Mouse (Mus musculus): ENCODE measurements around the gene Ggt5. TPM values are rescaled to one million over a fixed set of nuclear protein-coding genes. Genes with fewer than 3 reads are reported as not detected.

Gene Ggt5
- total and polyA plus RNA-seq, 3 experiments, result 3.8 to 41.9 (median 7.9) TPM

DNA sequence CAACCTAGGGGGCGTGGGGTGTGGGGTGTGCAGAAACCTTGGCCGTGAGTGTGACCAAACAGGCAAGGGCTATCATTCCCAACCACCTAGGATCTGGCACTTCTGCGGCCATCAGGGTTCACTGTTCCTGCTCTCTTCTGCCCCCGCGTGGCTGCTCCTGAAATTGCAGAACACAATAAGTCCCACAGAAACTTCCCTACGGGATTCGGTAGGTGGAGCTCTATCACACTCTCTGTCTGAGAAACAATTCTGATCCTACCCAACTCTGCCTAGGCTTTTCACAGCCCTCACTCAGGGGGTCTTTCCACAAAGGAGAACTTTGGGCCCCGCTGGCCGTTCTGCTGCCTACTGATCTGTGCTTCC lies 46.5 kb downstream of the Ggt5 start:
- DNase-seq, result peak; percentile 86 to 93
- H3K27me3 ChIP-seq (ENCODE audit: control insufficient read depth, insufficient read depth, low read length), result no peaks in the 10 kb centered on the region
- intact Hi-C loops (cut with DNase I), result loop anchor here (1.0 to 5.0 kb wide), 3 partner anchors 42 to 70 kb away; no protein-coding TSS in a partner anchor
- 5% methylated on average over 9 of the region's 9 CpGs for WGBS
- no peak overlapping the region for H3K9ac ChIP-seq (ENCODE audit: low read depth, low read length)
- peaks cover 2% of the 10 kb centered on the region; the same call in 1 of the 2 replicates for H3K4me1 ChIP-seq (ENCODE audit: control insufficient read depth, insufficient read depth, low read length)
- no peak overlapping the region for H3K27ac ChIP-seq
- H3K79me2 ChIP-seq (replicated peaks; ENCODE audit: control insufficient read depth, insufficient read depth, low read length), result no peaks in the 10 kb centered on the region
- TF ChIP-seq CTCF (IDR thresholded peaks at IDR 0.05) (no peak; the same call in 1 of the 2 replicates), EP300 (IDR thresholded peaks at IDR 0.05; ENCODE audit: insufficient read depth, low read depth, low read length) (peak; percentile 95), POLR2A (IDR thresholded peaks at IDR 0.05; ENCODE audit: insufficient read depth, low read depth, low read length) (0 out of 2 replicates have a peak, but pooled peaks have one; percentile 16)
- no peak overlapping the region for H3K4me3 ChIP-seq
- no peaks in the 10 kb centered on the region for H3K36me3 ChIP-seq (ENCODE audit: control insufficient read depth, insufficient read depth, low read length)

DNA sequence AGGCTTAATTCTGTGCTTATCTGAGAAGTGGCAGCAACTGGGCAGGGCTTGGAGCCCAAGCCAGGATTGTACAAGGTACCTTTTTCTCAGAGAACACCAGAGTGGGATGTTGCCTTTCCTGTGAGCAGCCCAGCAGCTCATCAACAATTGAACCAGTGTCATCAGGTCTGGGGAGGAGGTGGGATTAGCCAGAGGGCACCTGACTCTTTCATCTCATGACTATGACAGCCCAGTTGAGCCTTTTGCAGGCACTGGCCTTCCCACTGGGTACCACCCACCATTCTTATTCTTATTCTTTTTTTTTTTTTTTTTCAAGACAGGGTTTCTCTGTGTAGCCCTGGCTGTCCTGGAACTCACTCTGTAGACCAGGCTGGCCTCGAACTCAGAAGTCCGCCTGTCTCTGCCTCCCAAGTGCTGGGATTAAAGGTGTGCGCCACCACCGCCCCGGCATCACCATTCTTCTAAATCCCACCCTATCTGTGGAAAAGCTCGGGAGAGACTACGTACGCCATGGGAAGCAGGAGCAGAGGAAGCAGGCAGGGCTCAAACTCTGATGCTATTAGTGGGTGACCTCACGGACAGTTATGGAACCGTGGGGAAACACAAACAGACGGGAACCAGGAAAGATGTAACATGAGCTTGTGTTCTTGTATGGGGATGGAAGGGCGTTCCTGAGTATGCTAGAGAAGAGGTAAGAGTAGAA lies 47.1 kb downstream of the Ggt5 start:
- no peak for TF ChIP-seq EP300 (IDR thresholded peaks at IDR 0.05; ENCODE audit: insufficient read depth, low read depth, low read length)
- no peak for TF ChIP-seq CTCF (IDR thresholded peaks at IDR 0.05)
- TF ChIP-seq POLR2A (IDR thresholded peaks at IDR 0.05; ENCODE audit: insufficient read depth, low read depth, low read length), result no peak
- Histone ChIP-seq H3K9ac (ENCODE audit: low read depth, low read length) (no peak overlapping the region), H3K36me3 (ENCODE audit: control insufficient read depth, insufficient read depth, low read length) (no peaks in the 10 kb centered on the region), H3K27ac (no peak overlapping the region), H3K4me3 (no peak overlapping the region), H3K4me1 (ENCODE audit: control insufficient read depth, insufficient read depth, low read length) (peaks cover 2% of the 10 kb centered on the region; the same call in 1 of the 2 replicates), H3K79me2 (replicated peaks; ENCODE audit: control insufficient read depth, insufficient read depth, low read length) (no peaks in the 10 kb centered on the region), H3K27me3 (ENCODE audit: control insufficient read depth, insufficient read depth, low read length) (no peaks in the 10 kb centered on the region)
- WGBS, result 89% methylated on average over 12 of the region's 12 CpGs
- no peak for DNase-seq
- intact Hi-C loops (cut with DNase I), result loop anchor here (5.0 kb wide), 1 partner anchor 41 kb away; no protein-coding TSS in a partner anchor

DNA sequence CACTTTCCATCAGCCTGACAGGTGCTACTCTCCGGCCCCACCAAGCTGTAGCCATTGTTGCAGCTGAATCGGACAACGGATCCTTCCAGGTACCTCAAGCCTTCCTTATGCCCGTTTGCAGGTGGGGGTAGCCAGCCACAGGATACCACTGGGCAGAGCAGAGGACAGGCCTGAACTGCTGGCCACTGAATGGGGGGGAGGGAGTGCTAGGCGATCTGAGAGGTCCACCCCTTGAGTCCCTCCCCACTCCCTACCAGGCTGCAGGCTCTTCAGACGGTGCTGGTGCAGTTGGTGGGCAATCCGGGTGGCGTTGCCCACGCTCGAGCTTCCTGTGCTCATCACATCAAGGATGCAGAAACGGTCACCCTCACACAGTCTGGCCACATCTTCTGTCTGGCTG lies 48.6 kb downstream of the Ggt5 start:
- no peaks in the 10 kb centered on the region for H3K4me1 ChIP-seq (ENCODE audit: control insufficient read depth, insufficient read depth, low read length)
- DNase-seq, result no peak
- H3K36me3 ChIP-seq (ENCODE audit: control insufficient read depth, insufficient read depth, low read length), result no peaks in the 10 kb centered on the region
- no peaks in the 10 kb centered on the region for H3K79me2 ChIP-seq (replicated peaks; ENCODE audit: control insufficient read depth, insufficient read depth, low read length)
- no peak overlapping the region for H3K9ac ChIP-seq (ENCODE audit: low read depth, low read length)
- intact Hi-C loops (cut with DNase I), result loop anchor here (5.0 kb wide), 1 partner anchor 40 kb away; no protein-coding TSS in a partner anchor
- no peak overlapping the region for H3K27ac ChIP-seq
- 85% methylated on average over 11 of the region's 11 CpGs for WGBS
- TF ChIP-seq CTCF (IDR thresholded peaks at IDR 0.05), result no peak
- no peak for TF ChIP-seq EP300 (IDR thresholded peaks at IDR 0.05; ENCODE audit: insufficient read depth, low read depth, low read length)
- TF ChIP-seq POLR2A (IDR thresholded peaks at IDR 0.05; ENCODE audit: insufficient read depth, low read depth, low read length), result no peak
- H3K27me3 ChIP-seq (ENCODE audit: control insufficient read depth, insufficient read depth, low read length), result no peaks in the 10 kb centered on the region
- no peak overlapping the region for H3K4me3 ChIP-seq

DNA sequence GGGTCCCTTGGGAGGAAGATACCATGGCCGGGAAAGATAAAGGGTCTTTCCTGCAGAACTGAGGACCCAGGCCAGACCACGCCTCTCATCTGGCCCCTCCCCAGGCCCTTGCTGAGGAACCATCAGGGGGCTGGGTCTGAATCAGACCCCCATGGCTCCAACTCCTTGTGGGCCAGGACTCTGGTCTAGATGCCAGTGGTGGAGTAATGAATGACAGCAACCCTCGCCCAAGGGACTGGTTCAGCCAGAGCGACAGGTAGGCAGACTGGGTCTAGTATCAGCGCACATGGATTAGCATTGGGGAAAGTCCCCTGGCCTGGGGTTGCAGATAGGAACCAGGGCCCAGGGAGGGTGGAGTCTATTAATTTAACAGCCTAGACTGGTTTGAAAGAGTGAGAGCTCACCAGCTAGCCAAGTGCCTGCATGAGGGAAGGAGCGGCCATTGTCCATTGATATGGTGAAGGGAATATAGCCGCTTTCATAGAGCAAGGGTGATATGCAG lies 52.6 kb downstream of the Ggt5 start:
- Histone ChIP-seq H3K27ac (no peak overlapping the region), H3K4me3 (no peak overlapping the region), H3K4me1 (ENCODE audit: control insufficient read depth, insufficient read depth, low read length) (0 out of 2 replicates have a peak, but pooled peaks cover 2% of the 10 kb centered on the region), H3K79me2 (replicated peaks; ENCODE audit: control insufficient read depth, insufficient read depth, low read length) (no peaks in the 10 kb centered on the region), H3K36me3 (ENCODE audit: control insufficient read depth, insufficient read depth, low read length) (no peaks in the 10 kb centered on the region), H3K9ac (ENCODE audit: low read depth, low read length) (no peak overlapping the region), H3K27me3 (ENCODE audit: control insufficient read depth, insufficient read depth, low read length) (no peaks in the 10 kb centered on the region)
- 88% methylated on average over 7 of the region's 7 CpGs for WGBS
- no peak for DNase-seq
- intact Hi-C loops (cut with DNase I), result no loop called here
- TF ChIP-seq EP300 (IDR thresholded peaks at IDR 0.05; ENCODE audit: insufficient read depth, low read depth, low read length), result no peak
- TF ChIP-seq POLR2A (IDR thresholded peaks at IDR 0.05; ENCODE audit: insufficient read depth, low read depth, low read length), result no peak
- TF ChIP-seq CTCF (IDR thresholded peaks at IDR 0.05), result no peak

DNA sequence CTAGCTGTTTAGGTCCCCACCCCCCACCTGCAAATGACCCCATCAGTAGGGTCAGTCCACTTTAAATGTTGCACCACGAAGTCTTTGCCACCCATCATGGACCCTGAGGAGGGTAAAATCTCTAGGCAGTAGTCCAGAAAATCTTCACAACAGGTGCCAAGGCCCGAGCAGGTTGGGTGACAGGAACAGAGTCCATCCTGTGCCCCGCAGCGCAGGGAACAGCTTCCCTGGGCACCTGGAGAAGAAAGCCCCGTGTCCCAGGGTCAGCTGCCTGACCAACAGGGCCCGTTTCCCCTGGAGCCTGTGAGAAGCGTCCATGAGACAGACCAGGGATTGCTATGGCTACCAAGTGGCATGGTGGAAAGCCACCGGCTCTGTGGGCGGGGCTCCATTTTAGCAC lies 53.3 kb downstream of the Ggt5 start:
- H3K27me3 ChIP-seq (ENCODE audit: control insufficient read depth, insufficient read depth, low read length), result no peaks in the 10 kb centered on the region
- no peak overlapping the region for H3K4me3 ChIP-seq
- H3K27ac ChIP-seq, result no peak overlapping the region
- intact Hi-C loops (cut with DNase I), result no loop called here
- no peak overlapping the region for H3K9ac ChIP-seq (ENCODE audit: low read depth, low read length)
- 80% methylated on average over 9 of the region's 9 CpGs for WGBS
- no peak for DNase-seq
- no peaks in the 10 kb centered on the region for H3K36me3 ChIP-seq (ENCODE audit: control insufficient read depth, insufficient read depth, low read length)
- 0 out of 2 replicates have a peak, but pooled peaks cover 2% of the 10 kb centered on the region for H3K4me1 ChIP-seq (ENCODE audit: control insufficient read depth, insufficient read depth, low read length)
- no peak for TF ChIP-seq POLR2A (IDR thresholded peaks at IDR 0.05; ENCODE audit: insufficient read depth, low read depth, low read length)
- H3K79me2 ChIP-seq (replicated peaks; ENCODE audit: control insufficient read depth, insufficient read depth, low read length), result no peaks in the 10 kb centered on the region

DNA sequence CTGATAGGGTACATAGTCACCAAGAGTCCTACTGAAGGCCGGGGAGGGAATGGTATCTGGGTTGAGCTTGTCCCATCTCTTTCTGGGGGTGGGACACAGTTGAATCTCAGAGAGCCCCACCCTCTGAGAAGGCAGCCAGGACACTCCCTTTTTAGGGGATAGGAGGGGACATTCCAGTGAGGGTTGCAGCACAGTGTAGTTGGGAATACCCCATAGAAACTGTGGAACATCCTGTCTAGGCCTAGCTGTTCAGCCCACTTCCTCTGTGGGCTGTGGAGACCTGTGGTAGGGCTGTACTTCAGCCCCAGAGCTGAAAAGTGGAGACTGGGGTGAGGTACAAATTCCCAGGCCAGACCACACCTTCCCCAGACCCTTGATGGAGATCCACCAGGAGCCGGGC lies 53.8 kb downstream of the Ggt5 start:
- intact Hi-C loops (cut with DNase I), result no loop called here
- no peaks in the 10 kb centered on the region for H3K79me2 ChIP-seq (replicated peaks; ENCODE audit: control insufficient read depth, insufficient read depth, low read length)
- H3K9ac ChIP-seq (ENCODE audit: low read depth, low read length), result no peak overlapping the region
- no peak for TF ChIP-seq CTCF (IDR thresholded peaks at IDR 0.05)
- no peak for TF ChIP-seq EP300 (IDR thresholded peaks at IDR 0.05; ENCODE audit: insufficient read depth, low read depth, low read length)
- no peak for TF ChIP-seq POLR2A (IDR thresholded peaks at IDR 0.05; ENCODE audit: insufficient read depth, low read depth, low read length)
- 0 out of 2 replicates have a peak, but pooled peaks cover 2% of the 10 kb centered on the region for H3K4me1 ChIP-seq (ENCODE audit: control insufficient read depth, insufficient read depth, low read length)
- H3K27ac ChIP-seq, result no peak overlapping the region; the same call in 1 of the 2 replicates
- no peak overlapping the region for H3K4me3 ChIP-seq
- no peaks in the 10 kb centered on the region for H3K27me3 ChIP-seq (ENCODE audit: control insufficient read depth, insufficient read depth, low read length)
- 90% methylated on average over 2 of the region's 2 CpGs for WGBS
- no peaks in the 10 kb centered on the region for H3K36me3 ChIP-seq (ENCODE audit: control insufficient read depth, insufficient read depth, low read length)
- DNase-seq, result no peak
